Mouse (Mus musculus): ENCODE data around the gene Slc44a3. TPM values are rescaled to one million over a fixed set of nuclear protein-coding genes. Genes with fewer than 3 reads are reported as not detected.

The Slc44a3 gene
- total RNA-seq, 1 experiment = 2.3 TPM

- no peak overlapping the region for H3K9ac ChIP-seq (ENCODE audit: insufficient read depth, low read depth, low read length, poor library complexity, severe bottlenecking)
- TF ChIP-seq HCFC1 (IDR thresholded peaks at IDR 0.05; ENCODE audit: borderline replicate concordance, insufficient read depth, low read length) (no peak), MAFK (IDR thresholded peaks at IDR 0.05; ENCODE audit: insufficient read depth, low read depth, low read length) (no peak), CHD2 (IDR thresholded peaks at IDR 0.05; ENCODE audit: low read depth, low read length) (no peak), ZC3H11A (IDR thresholded peaks at IDR 0.05; ENCODE audit: borderline replicate concordance, low read depth, low read length) (no peak), ZNF384 (IDR thresholded peaks at IDR 0.05; ENCODE audit: low read depth, low read length) (no peak)
- in situ Hi-C loops (cut with MboI; ENCODE audit: low sequenced_read_pairs in 2 of 2, unreplicated experiment in 2 of 2) = no loop called here
- DNase-seq (ENCODE audit: low read depth, low spot score) = no peak
- H3K9me3 ChIP-seq (ENCODE audit: control insufficient read depth, insufficient read depth, low read depth, low read length) = no peaks in the 10 kb centered on the region
- no peak overlapping the region for H3K27ac ChIP-seq (ENCODE audit: insufficient read depth, low read depth, low read length, poor library complexity, severe bottlenecking)
- peaks cover 25% of the 10 kb centered on the region for H3K36me3 ChIP-seq (ENCODE audit: control insufficient read depth, insufficient read depth, low read length, poor library complexity, severe bottlenecking)
- H3K4me3 ChIP-seq (ENCODE audit: insufficient read depth in 1 of 2, low read depth in 1 of 2, low read length in 2 of 2, poor library complexity in 1 of 2, severe bottlenecking in 1 of 2) = no peak overlapping the region
- peaks cover 6 to 16% of the 10 kb centered on the region in 2 experiments for H3K4me1 ChIP-seq (ENCODE audit: control insufficient read depth in 2 of 2, insufficient read depth in 2 of 2, low read length in 2 of 2, poor library complexity in 1 of 2)
Observed at GRCm38 (mm10) chr3:121448606-121449005, 83.6 kb downstream of the Slc44a3 start.

- H3K9me3 ChIP-seq (ENCODE audit: control insufficient read depth, insufficient read depth, low read depth, low read length) = no peaks in the 10 kb centered on the region
- peaks cover 25% of the 10 kb centered on the region for H3K36me3 ChIP-seq (ENCODE audit: control insufficient read depth, insufficient read depth, low read length, poor library complexity, severe bottlenecking)
- in situ Hi-C loops (cut with MboI; ENCODE audit: low sequenced_read_pairs in 2 of 2, unreplicated experiment in 2 of 2) = no loop called here
- 0 out of 2 replicates have a peak overlapping the region, but pooled peaks have one; percentile 18 for H3K9ac ChIP-seq (ENCODE audit: insufficient read depth, low read depth, low read length, poor library complexity, severe bottlenecking)
- TF ChIP-seq MAFK (IDR thresholded peaks at IDR 0.05; ENCODE audit: insufficient read depth, low read depth, low read length) (no peak), CHD2 (IDR thresholded peaks at IDR 0.05; ENCODE audit: low read depth, low read length) (no peak), HCFC1 (IDR thresholded peaks at IDR 0.05; ENCODE audit: borderline replicate concordance, insufficient read depth, low read length) (no peak), ZNF384 (IDR thresholded peaks at IDR 0.05; ENCODE audit: low read depth, low read length) (no peak), ZC3H11A (IDR thresholded peaks at IDR 0.05; ENCODE audit: borderline replicate concordance, low read depth, low read length) (no peak)
- no peak overlapping the region for H3K4me3 ChIP-seq (ENCODE audit: insufficient read depth in 1 of 2, low read depth in 1 of 2, low read length in 2 of 2, poor library complexity in 1 of 2, severe bottlenecking in 1 of 2)
- no peak overlapping the region for H3K27ac ChIP-seq (ENCODE audit: insufficient read depth, low read depth, low read length, poor library complexity, severe bottlenecking)
- H3K4me1 ChIP-seq (ENCODE audit: control insufficient read depth in 2 of 2, insufficient read depth in 2 of 2, low read length in 2 of 2, poor library complexity in 1 of 2) = peaks cover 7 to 18% of the 10 kb centered on the region in 2 experiments
- no peak for DNase-seq (ENCODE audit: low read depth, low spot score)
Observed at GRCm38 (mm10) chr3:121448029-121448468, 84.2 kb downstream of the Slc44a3 start.

- H3K27ac ChIP-seq (ENCODE audit: insufficient read depth, low read depth, low read length, poor library complexity, severe bottlenecking) = no peak overlapping the region
- in situ Hi-C loops (cut with MboI; ENCODE audit: low sequenced_read_pairs in 2 of 2, unreplicated experiment in 2 of 2) = no loop called here
- peaks cover 15 to 27% of the 10 kb centered on the region in 2 experiments for H3K4me1 ChIP-seq (ENCODE audit: control insufficient read depth in 2 of 2, insufficient read depth in 2 of 2, low read length in 2 of 2, poor library complexity in 1 of 2)
- no peak overlapping the region for H3K9ac ChIP-seq (ENCODE audit: insufficient read depth, low read depth, low read length, poor library complexity, severe bottlenecking)
- peaks cover 20% of the 10 kb centered on the region for H3K36me3 ChIP-seq (ENCODE audit: control insufficient read depth, insufficient read depth, low read length, poor library complexity, severe bottlenecking)
- no peak overlapping the region for H3K4me3 ChIP-seq (ENCODE audit: insufficient read depth in 1 of 2, low read depth in 1 of 2, low read length in 2 of 2, poor library complexity in 1 of 2, severe bottlenecking in 1 of 2)
- TF ChIP-seq CHD2 (IDR thresholded peaks at IDR 0.05; ENCODE audit: low read depth, low read length) (no peak), HCFC1 (IDR thresholded peaks at IDR 0.05; ENCODE audit: borderline replicate concordance, insufficient read depth, low read length) (no peak), MAFK (IDR thresholded peaks at IDR 0.05; ENCODE audit: insufficient read depth, low read depth, low read length) (no peak), ZNF384 (IDR thresholded peaks at IDR 0.05; ENCODE audit: low read depth, low read length) (no peak), ZC3H11A (IDR thresholded peaks at IDR 0.05; ENCODE audit: borderline replicate concordance, low read depth, low read length) (no peak)
- no peak for DNase-seq (ENCODE audit: low read depth, low spot score)
- no peaks in the 10 kb centered on the region for H3K9me3 ChIP-seq (ENCODE audit: control insufficient read depth, insufficient read depth, low read depth, low read length)
Observed at GRCm38 (mm10) chr3:121446454-121446853, 85.8 kb downstream of the Slc44a3 start.

- DNase-seq (ENCODE audit: low read depth, low spot score) = no peak
- in situ Hi-C loops (cut with MboI; ENCODE audit: low sequenced_read_pairs in 2 of 2, unreplicated experiment in 2 of 2) = no loop called here
- H3K9ac ChIP-seq (ENCODE audit: insufficient read depth, low read depth, low read length, poor library complexity, severe bottlenecking) = no peak overlapping the region
- TF ChIP-seq MAFK (IDR thresholded peaks at IDR 0.05; ENCODE audit: insufficient read depth, low read depth, low read length) = no peak
- TF ChIP-seq CHD2 (IDR thresholded peaks at IDR 0.05; ENCODE audit: low read depth, low read length) = no peak
- TF ChIP-seq HCFC1 (IDR thresholded peaks at IDR 0.05; ENCODE audit: borderline replicate concordance, insufficient read depth, low read length) = no peak
- TF ChIP-seq ZC3H11A (IDR thresholded peaks at IDR 0.05; ENCODE audit: borderline replicate concordance, low read depth, low read length) = no peak
- TF ChIP-seq ZNF384 (IDR thresholded peaks at IDR 0.05; ENCODE audit: low read depth, low read length) = no peak
- H3K9me3 ChIP-seq (ENCODE audit: control insufficient read depth, insufficient read depth, low read depth, low read length) = no peaks in the 10 kb centered on the region
- no peak overlapping the region for H3K27ac ChIP-seq (ENCODE audit: insufficient read depth, low read depth, low read length, poor library complexity, severe bottlenecking)
- no peak overlapping the region for H3K4me3 ChIP-seq (ENCODE audit: insufficient read depth in 1 of 2, low read depth in 1 of 2, low read length in 2 of 2, poor library complexity in 1 of 2, severe bottlenecking in 1 of 2)
- peaks cover 7% of the 10 kb centered on the region; the same call in 1 of the 2 replicates for H3K36me3 ChIP-seq (ENCODE audit: control insufficient read depth, insufficient read depth, low read length, poor library complexity, severe bottlenecking)
- H3K4me1 ChIP-seq (ENCODE audit: control insufficient read depth in 2 of 2, insufficient read depth in 2 of 2, low read length in 2 of 2, poor library complexity in 1 of 2) = peaks cover 18 to 33% of the 10 kb centered on the region in 2 experiments
Observed at GRCm38 (mm10) chr3:121444414-121444813, 87.8 kb downstream of the Slc44a3 start.
